Mouse (Mus musculus): ENCODE results near the gene Ptprd.

GRCm38 (mm10) chr4:77717792-77718191 is 494.0 kb downstream of the Ptprd start:
- TF ChIP-seq TCF12 (IDR thresholded peaks at IDR 0.05; ENCODE audit: low read depth, low read length) = no peak
- no peak for TF ChIP-seq TAL1 (IDR thresholded peaks at IDR 0.05; ENCODE audit: low read length)
- no peak for TF ChIP-seq POLR2AphosphoS5 (IDR thresholded peaks at IDR 0.05; ENCODE audit: borderline replicate concordance, low read depth, low read length)
- TF ChIP-seq CTCF (IDR thresholded peaks at IDR 0.05 in 2 of 3, conservative IDR thresholded peaks at IDR 0.05 in 1 of 3; ENCODE audit: control insufficient read depth in 1 of 3, insufficient read depth in 1 of 3, low read depth in 2 of 3, low read length in 3 of 3, poor library complexity in 1 of 3, severe bottlenecking in 1 of 3) = no peak
- no peak for TF ChIP-seq CHD2 (IDR thresholded peaks at IDR 0.05; ENCODE audit: low read length)
- TF ChIP-seq NELFE (IDR thresholded peaks at IDR 0.05; ENCODE audit: low read depth, low read length) = no peak
- TF ChIP-seq MAX (IDR thresholded peaks at IDR 0.05; ENCODE audit: low read length) = no peak
- TF ChIP-seq ZMIZ1 (IDR thresholded peaks at IDR 0.05; ENCODE audit: low read depth, low read length) = no peak
- no peak for TF ChIP-seq MAFK (IDR thresholded peaks at IDR 0.05; ENCODE audit: borderline replicate concordance, low read depth, low read length)
- no peak for TF ChIP-seq USF1 (IDR thresholded peaks at IDR 0.05; ENCODE audit: low read depth, low read length)
- TF ChIP-seq ELF1 (IDR thresholded peaks at IDR 0.05; ENCODE audit: low read depth, low read length) = no peak
- TF ChIP-seq GATA1 (IDR thresholded peaks at IDR 0.05; ENCODE audit: low read depth, low read length) = no peak

Data from MEL (cell line).